Mouse (Mus musculus) adrenal gland (tissue): ENCODE results near the gene Zfp644.
"Not testable (repeated sequence)": the region's sequence is repeated elsewhere in the genome, so short reads cannot be mapped to it uniquely, and the experiment has no call there.

Experiments
- intact Hi-C: fragments of 180-260 bp; cut with DNase I; formaldehyde crosslinking; loops from one replicate; pipeline ENCODE4 v1.15.1; 2025
- long read RNA-seq, 2 experiments: library from polyadenylated mRNA; unstranded; transcript quantifications; one replicate each; pipeline ENCODE4 v2.0.0; 2020; ENCODE audit warnings: borderline replicate concordance in 1 of 2; ENCODE audit not compliant: insufficient replicate concordance in 1 of 2

Gene Zfp644
- long read RNA-seq, experiment 1, partial matches to known transcripts: 0 of 3 reads
- long read RNA-seq, experiment 1, other reads (novel, unspliced or antisense): 2 of 3 reads
- long read RNA-seq, experiment 2, partial matches to known transcripts: 0 of 12 reads
- long read RNA-seq, experiment 2, other reads (novel, unspliced or antisense): 8 of 12 reads

DNA sequence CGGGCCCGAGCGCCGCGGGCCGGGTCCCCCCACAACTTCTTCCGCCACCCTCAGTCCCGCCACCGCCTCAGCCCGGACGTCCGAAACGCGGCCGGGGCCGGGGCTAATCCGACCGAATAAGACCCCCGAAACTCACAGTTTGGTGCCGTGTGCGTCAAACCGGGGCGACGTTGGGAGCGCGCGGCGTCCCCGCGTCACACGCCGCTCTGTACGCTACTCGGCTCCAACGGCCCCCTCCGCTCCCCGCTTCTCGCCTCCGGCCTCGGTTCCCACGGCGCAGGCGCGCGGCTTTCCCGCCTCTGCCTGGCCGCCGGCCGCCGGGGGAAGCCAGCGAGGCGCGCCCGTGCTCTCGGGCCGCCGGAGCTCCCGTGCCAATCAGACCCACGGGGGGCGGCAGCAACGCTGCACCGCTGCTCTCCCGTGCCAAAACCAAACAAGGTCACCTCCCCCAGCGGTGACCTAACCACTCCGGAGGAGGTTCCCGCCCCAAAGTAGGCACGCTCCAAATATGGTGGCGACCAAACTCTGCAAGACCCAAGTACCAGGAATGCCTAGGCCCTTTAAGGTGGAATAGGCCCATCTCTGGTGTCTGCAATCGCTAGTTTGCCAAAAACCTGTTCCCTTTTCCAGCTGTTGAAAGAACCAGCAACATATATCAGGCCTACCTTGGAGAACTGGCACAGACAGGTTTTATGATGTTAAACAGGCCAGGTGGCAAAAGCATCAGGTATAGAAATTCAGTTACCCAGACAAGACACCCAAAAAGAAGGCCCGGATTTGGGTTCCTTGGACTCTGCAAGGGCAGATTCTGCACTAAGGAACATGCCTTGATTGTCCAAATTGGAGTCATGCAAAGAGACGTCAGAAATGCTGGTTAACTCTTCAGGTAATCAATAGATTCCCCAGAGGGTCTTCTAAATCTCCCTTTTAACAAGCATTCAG, at the start of gene Zfp644:
Gene Zfp644 (minus strand): TSS at position 892 of the 942 bp plus-strand sequence.
- intact Hi-C loops: loop anchor here (5.0 kb wide), 1 partner anchor 106 kb away; no protein-coding TSS in a partner anchor

DNA sequence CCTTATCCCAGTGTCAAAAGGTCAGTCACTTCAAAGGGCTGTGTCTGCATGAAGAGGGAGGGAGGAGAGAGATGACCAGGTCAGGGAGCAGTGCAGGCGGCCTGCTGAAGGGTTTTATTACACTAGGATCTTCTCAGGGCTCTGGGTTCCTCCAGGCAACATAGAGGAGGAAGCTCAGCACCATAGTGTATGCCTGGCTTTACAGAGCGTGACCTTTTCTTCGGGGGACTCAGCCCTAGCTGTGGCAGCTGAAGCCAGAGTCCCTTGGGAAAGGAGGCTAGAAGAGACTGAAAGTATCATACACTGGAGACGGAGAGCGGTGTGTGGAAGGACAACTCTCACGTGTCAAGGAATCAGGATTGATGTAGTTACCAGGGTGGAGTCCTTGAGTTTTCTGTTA, 42.6 kb upstream of the Zfp644 start:
- intact Hi-C loops: no loop called here

DNA sequence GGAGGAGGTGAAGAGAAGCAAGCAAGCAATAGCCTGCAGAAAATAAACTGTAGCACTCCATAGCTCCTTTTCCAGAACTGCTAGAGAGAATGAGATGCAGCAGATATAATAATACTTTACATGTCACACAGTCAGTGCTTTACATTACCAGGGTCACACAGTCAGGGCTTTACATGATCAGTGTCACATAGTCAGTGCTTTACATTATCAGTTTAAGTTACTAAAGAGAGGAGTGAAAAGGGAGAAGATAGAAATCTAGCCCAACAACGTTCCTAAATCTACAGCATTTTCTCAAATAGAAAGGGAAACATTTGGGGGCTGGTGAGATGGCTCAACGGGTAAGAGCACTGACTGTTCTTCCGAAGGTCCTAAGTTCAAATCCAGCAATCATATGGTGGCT, 26.4 kb upstream of the Zfp644 start:
- intact Hi-C loops: no loop called here

DNA sequence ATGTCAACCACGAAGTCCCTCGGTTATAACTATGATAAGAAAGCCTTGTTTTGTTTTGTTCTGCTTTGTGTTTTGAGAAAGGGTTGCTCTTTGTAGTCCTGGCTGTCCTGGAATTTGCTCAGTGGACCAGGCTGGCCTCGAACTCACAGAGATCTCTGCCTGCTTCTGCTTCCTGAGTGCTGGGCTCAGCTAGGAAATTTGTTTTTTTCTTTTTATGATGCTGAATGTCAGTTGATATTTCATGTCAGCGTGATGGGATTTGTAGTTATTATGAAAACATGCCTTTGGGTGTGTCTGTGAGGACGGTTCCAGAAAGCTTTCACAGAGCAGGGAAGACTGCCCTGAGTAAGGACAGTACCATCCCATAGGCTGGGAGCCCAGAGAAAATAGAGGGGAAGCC, 25.7 kb upstream of the Zfp644 start:
- intact Hi-C loops: no loop called here

DNA sequence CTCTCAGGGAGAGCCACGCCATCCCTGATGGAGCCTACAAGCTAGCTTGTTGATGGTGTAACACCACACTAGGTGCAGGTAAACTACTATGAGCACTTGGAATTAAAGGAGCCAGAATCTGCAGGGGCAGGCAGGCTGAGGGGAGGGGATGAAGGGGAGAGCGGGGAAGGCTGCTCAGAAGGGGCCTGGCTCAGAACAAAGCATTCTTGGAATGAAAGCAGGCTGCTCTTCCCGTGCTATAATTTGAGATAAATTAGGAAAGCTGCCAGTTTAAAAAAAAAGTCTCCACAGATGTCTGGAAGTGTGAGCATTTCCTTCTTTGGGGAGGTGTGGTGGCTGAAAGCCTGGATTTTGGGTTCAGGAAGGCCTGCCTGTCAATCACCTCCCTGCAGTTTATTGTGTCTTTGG, 14.8 kb upstream of the Zfp644 start:
- intact Hi-C loops: no loop called here

DNA sequence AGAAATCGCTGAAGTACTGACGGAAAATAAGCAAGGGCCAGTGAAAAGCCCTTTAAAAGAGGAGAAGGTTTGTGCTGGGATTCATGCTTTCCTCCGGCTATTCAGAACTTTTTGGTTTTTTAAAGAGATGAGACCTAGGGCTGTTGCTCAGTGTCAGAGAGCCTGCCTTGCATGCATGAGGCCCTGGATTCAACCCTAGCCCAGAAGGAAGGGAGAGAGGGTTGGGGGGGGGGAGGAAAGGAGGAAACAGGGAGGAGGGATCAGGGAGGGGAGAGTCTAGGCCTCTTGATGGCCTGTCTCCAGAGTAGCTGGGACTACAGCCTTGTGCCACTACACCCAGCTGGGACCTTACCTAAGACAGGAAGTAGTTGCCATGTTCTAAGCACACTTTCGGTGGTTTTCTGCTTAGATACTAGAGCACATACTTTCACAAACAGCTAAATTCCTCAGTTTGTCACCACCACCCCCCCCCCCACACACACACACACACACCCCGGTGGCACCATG, 14.2 kb upstream of the Zfp644 start:
- intact Hi-C loops: no loop called here

DNA sequence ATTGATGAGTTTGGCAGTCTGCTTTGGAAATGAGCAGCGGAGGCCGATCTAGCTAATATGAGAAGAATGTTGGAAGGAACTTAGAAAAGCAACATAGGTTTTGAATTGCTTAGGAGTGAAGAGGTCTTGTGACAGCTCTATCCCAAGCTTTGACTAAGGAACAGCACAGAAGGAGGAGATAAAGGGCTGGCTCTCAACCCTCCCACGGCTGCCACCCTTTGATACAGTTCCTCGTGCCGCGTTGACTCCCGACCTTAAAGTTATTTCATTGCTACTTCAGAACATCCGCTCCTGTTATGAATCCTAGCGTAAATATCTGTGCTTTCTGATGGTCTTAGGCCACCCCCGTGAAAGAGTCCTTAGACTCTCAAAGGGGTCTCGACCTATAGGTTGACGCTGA, 13.5 kb upstream of the Zfp644 start:
- intact Hi-C loops: no loop called here

DNA sequence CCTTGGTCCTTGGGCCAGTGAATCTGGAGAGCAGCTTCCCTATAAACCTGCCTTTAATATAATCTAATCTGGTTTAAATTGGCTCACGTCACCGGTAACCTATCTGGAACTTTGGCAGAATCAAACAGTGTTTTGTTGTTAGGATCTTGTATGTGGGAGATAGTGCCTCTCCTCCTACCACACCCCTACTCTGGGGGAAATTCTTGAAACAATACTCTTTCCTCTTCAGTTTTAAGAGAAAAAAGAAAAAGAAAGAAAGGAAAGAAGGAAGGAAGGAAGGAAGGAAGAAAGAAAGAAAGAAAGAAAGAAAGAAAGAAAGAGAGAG, 13.0 kb upstream of the Zfp644 start:
- intact Hi-C loops: no loop called here

DNA sequence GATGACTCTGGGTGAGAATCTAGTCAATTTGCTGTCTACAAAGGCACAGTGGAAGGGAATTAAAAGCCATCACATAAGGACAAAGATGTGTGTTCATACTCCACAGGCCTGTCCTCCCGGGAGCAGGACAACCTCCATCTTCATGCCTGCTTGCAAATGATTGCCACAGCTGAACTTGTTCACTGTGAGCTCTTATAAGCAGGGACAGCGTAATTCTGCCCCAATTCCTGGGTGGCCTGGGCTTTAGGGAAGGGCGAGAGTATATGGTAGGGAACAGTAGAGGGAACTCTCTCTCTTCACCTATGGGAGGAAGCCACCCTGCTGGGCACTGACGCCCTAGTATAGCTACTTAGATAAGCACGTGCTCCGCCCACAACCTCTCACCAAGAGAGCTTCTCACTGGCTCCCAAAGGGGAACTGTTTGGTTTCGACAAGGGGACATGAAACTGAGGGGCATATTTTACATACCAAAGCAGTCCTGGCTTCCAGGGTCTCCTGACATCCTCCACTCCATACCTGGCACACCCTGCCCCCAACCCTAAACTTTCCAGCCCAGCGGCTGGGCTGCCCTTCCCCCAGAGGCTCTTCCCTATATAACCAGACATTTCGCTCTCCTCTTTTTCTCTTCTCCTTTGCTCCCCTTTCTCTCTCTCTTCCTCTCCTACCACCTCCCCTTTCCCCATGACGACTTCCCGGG, 12.4 kb upstream of the Zfp644 start:
- intact Hi-C loops: no loop called here

DNA sequence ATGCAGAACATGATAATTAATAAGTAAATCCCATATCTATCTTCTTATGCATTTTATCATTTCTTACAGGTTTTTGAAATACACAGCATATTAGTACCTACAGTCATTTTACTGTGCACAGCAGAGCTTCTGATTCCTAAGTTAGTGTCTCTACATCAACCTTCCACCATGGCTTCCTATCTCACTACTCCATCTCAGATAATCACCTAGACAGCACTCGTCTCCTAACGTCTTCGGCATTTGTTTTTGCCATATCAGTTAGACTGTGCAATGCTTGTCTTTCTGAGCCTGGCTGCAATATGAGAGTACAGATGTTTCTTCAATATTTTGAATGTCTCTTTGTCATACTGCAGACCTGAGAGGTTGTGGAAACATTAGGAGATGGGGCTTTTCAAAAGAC, 9.3 kb upstream of the Zfp644 start:
- intact Hi-C loops: no loop called here

DNA sequence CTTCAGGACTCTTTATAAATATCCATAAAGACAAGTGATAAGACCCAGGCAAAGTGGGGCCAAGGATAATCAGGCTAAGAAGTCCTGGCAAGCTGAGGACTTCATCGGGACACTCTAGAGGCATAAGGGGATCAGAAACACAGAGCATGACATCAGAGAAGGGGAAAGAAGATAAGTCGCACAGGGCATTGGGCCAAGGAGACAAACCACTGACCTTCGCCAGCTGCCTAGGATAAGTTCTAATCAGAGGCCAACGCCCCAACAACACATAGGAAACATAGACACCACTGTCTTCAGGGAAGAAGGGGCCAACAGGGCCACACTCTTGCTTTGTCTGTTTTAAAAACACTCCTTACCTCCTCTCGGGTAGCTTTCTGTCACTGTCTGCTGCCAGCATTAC, 8.1 kb upstream of the Zfp644 start:
- intact Hi-C loops: no loop called here

DNA sequence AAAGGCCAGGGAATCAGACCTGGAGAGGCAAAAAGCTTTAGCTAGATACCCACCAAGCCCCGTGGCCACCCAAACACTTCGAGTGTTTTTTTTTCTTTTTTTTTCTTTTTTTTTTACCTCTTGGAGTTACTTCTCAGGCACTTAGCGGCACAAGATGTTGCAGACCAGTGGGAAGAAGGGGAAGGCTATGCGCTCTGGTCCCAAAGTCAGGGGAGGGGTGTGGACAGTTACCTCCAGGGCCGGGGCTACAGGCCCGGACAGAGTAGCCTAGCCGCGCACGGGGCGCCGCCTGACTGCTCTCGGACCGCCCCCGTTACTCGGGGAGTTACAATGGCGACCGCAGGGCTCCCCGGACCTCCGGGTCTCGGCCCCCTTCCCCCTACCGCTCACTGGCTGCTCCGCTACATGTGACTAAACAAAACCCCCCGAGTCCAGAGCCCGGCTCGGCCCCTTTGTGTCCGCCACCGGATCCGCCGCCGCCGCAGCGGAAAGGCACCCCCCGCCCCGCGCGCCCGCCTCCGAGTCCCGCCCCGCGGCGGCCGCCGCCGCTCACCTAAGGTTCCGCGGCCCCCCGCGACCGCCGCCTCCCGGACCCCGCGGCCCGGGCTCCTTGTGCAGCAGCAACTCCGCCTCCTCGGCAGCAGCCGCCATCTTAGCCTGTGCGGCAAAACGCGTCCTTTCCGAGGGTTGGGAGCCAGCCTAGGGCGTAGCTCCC, 1.2 kb downstream of the Zfp644 start:
- intact Hi-C loops: loop anchor here (5.0 kb wide), 1 partner anchor 106 kb away; no protein-coding TSS in a partner anchor

DNA sequence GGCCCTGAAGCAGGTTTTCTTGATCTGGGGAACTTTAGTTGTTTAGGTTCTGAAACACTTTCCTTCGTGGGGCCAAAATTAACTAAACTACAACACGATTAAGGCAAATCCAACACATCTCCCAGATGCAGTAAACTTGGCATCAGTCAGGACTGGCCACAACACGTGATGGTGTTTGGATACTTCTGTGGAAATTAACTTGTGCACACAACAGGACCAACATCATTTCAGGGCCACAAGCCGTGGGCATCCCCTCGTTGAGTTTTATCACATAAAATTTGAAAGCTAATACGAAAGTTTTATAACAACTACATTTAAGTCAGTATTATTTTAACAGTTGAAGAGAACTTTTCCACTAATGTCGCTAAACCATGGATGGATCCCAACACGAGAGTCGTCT, 1.9 kb downstream of the Zfp644 start:
- intact Hi-C loops: loop anchor here (5.0 kb wide), 1 partner anchor 107 kb away; no protein-coding TSS in a partner anchor

DNA sequence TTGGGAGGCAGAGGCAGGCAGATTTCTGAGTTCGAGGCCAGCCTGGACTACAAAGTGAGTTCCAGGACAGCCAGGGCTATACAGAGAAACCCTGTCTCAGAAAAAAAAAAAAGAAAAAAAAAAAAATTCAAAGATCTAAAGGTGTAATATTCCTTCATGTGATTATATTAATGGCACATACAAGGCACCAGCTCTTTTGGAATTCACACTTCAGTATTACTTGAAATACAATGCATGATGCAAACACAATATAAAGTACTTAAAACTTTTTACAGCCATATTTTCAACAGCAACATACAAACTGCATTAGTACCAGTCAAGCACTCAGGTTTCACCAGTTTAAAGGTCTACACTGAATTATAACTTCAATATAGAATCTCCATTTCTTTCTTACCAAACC, 2.4 kb downstream of the Zfp644 start:
- intact Hi-C loops: loop anchor here (5.0 kb wide), 1 partner anchor 108 kb away; no protein-coding TSS in a partner anchor

DNA sequence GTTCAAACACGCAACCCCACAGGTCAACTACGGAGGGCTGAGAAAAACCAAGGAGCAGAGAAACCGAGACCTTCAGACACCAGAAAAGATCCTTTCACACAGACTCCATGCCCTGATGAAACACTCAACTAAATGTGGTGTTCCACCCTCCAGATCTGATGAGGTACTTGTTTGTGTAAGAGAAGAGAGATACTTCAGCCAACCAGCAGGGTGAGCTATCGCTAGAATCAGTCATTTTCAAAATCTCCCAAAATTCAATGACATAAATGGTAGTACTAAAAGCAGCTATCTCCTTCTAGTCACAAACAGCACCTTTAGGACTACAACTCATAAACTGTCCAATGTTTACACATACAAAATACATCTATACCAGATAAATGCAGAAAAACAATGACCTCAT, 4.1 kb downstream of the Zfp644 start:
- intact Hi-C loops: no loop called here

DNA sequence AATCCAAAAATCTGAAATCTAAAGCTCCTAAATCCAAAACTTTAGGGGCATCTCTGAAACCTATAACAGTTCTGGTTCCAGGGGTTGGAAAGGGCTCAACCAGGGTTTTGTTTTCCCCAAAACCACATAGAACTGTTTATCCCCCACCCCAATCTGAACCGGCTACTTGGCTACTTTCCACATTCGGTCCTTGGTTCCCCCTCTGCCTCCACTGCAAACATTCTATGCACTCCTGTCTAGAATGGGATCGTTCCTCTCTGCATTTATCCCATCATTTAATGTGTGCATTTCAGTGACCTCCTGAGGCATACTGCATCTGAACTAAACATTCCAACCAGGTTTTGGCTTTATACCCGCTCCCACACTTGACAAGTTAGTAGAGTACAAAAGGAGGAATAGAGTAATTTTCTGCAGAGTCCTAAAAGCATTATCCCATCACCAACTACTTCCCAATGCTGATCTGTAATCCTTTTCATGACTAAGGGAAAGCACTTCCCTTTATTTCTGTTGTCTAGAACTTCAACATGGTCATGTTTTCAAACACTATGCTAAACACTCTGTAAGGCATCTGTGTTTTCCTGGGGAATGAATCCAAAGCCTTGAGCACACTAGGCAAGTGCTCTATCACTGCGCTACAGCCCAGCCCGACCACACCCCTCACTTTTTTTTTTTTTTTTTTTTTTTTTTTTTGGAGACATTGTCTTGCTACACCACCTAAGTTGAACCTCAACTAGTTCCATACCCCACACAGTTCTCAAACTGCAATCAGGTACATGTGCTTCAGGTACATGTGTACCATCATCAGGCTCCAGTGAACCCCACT, 16.2 kb downstream of the Zfp644 start:
- intact Hi-C loops: no loop called here

DNA sequence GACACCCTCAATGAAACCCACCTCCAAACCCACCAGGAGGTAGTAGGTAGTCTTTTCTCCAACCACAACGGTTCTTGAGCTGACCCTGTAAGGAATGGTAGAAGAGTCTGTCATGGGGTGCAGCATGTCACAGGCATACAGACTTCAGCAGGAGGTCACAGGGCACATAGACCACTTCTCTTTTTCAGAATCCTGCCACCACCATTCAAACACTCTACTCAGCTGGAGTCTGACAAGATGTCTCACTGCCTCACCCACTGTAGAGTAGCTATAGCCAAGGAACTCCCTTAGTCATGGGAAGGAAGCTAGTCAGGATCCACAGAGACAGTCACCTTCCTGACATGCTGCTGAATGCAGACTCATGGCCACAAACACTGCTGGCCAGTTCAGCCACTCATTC, 17.4 kb downstream of the Zfp644 start:
- intact Hi-C loops: no loop called here

DNA sequence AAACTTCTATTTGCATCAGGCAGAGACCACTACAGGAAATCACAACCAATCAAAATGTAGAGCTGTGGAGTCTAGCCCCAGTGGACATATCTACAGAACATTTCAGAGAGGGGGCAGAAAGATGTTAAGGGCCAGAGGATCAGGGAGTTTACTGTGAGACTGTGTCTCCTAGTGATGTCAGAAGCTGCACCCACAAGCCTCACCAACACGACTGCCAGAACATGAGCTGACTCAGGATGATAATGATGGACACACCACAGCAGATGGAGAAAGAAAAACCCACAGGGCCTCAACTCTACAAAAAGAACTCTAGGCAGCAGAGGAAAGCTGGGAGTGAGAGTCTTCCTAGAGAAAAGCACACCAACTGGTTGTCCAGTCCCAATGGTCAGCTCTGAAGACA, 18.3 kb downstream of the Zfp644 start:
- intact Hi-C loops: not testable (repeated sequence)

DNA sequence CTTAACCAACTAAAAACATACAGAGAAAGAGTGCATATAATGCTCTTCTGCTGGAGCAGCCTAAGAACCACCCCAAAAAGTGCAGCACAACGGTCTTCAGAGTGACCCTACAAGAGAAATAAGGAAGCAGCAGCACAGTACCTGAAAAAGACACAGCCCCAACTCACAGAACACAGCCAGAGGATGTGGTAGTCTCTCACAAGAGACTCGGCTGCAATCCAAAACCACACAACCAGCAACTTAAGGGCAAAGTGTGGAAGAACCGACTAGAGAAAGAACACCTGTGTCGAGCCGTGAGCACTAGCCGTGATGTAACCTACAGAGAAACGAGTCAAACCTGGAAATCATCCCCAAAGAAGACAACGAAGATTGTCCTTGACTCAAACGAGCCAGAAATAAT, 20.3 kb downstream of the Zfp644 start:
- intact Hi-C loops: no loop called here

DNA sequence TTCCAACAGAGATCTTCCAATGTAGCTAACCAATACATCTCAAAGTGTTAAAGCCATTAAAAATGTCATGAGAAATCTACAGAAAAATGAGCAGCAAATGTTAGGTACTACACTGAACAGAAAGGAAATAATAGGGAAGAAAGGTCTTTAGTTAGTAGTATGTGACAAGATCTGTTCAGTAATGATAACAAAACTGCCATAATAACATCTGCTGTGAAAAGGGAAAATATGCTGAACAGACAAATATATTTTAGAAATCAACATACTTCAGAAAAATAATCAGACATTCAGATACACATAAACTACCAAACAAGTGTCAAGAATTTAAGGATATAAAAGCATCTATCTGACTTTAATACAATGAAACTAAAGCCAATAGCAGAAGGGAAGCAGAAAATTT, 24.5 kb downstream of the Zfp644 start:
- intact Hi-C loops: no loop called here
